Mouse (Mus musculus) lung, postnatal 36 days (tissue): ENCODE measurements at regions not wholly inside any gene's neighbourhood (a gene's known extent, or its start where the extent isn't known, plus 50 kb on each side); places are given as distances from the start of the nearest gene placed in this dataset.

ENCODE experiments used
- DNase-seq: peaks from one replicate; pipeline ENCODE4 v3.0.0; 2022; ENCODE audit warnings: mixed read lengths

DNA sequence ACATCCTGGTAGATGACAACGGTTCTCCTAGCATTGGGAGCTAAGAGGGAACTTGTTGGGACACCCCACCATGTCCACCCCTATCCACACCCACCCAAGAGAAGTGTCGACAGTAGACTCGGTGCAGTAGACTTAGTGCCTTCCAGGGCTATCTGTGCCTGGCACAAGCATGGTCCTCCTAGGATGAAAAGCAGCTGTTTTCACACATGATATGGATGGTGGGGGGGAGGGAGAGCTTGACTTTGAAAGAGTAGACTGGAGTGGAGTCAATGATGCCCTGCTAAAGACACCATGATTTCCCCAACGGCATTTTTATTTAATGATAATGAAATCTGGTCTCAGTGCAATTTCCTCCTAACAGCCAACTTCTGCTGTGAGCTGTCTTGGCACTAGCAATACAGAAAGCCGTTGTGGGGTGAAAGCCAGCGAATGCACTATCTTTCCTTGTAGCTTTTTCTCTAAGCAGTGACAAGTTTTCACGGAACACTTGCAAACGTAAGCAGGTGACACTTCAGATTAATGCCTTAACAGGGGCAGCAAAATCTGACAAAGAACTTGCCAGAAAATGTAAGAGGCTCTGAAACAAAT, 244.6 kb upstream of the Fn1 start:
- DNase-seq: no peak

- no peak for DNase-seq
Observed at GRCm38 (mm10) chr1:71896141-71896725, 243.2 kb upstream of the Fn1 start.

DNA sequence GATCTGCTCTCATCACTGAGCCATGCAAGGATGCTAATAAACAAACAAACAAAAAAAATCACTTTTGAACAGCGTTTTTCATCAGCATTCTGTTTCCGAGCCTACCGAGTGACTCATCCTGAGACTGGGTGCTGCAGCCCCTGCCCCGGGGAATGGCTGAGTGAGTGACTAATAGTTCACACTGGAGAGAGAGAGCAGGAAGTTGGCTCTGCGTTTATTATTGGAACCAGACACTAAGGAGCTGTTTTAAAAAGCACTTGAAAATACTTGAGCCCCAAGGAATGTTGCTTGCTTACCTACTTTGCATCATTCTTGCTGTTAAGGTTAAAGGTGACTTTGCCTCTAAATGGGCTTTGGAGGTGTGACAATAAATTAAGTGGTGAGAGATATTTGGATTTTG, 240.6 kb upstream of the Fn1 start:
- DNase-seq: peak; percentile 65

- DNase-seq: peak; percentile 11
Observed at GRCm38 (mm10) chr1:71887809-71888208, 234.8 kb upstream of the Fn1 start.

- no peak for DNase-seq
Observed at GRCm38 (mm10) chr1:71886903-71887302, 233.9 kb upstream of the Fn1 start.

DNA sequence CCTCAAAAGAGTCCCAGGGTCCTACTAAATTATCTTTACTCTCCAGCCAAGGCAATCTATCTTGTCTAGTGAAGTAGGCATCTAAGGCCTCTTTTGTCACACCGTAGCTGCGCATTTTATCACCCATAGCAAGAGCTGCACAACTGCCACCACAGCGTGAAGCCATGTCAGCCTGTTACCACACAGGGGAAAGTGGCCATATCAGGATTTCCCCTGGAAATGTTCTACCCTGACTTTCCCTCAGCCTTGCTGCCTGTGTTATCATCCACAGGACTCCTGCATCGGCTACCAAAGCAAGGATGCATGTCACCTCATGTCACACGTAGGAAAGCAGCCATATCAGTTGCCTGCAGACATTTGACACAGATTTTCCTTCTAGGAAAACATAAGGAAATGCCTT, 233.2 kb upstream of the Fn1 start:
- DNase-seq: no peak

DNA sequence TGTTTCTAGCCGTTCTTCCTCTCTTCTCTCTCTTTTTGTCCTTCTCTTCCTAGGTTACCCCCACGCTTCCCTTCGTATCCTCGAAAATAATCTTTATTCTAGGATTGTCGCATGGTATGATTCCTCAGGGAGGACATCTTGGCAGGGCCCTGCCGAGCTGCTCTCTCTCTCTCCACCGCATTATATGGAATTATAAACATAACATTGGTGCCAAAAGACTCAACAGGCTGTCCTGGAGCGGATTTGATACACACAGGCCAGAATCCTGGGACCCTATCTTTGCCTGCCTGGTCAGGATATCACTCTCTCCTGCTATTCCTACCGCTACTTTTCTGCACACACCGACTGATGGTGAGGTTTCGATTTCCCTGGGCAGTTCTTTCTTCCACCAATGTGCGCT, 228.9 kb upstream of the Fn1 start:
- DNase-seq: no peak

GRCm38 (mm10) chr1:71881191-71881590, 228.2 kb upstream of the Fn1 start:
- DNase-seq: no peak

GRCm38 (mm10) chr1:71880480-71880879, 227.5 kb upstream of the Fn1 start:
- DNase-seq: no peak

DNA sequence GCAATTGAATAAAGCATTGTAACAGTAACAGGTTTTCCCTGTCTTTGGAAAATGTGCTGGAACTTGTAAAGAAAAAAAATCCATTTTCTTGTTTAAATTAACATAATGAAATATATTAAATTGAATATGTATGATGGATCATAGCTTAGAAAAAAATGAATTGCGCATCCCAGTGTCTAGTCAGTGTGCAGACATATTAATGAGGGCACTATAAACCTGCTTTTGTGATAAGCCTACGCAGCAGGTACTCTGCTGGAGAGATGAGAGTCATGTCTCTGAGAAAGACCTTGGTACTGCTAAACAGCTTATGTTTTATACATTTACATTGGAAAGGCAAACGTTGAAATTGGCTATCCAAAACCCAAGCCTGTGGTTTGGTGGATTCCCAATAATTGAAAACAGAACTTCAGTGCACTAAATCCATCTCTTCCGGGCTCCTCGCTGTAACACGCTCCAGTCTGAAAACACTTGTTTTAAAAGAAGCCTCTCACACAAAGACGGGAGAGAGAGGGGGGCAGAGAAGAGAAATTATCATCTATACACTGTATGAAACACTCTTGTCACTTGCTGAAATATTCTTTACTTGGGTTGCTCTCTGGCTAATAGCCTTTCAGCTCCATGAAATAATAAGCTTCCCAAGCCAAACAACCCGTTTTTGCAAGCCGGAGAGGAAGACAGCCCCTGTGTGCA, 223.9 kb upstream of the Fn1 start:
- no peak for DNase-seq

GRCm38 (mm10) chr1:71874037-71874436, 221.0 kb upstream of the Fn1 start:
- DNase-seq: no peak

GRCm38 (mm10) chr1:71865670-71866069, 212.7 kb upstream of the Fn1 start:
- DNase-seq: no peak

DNA sequence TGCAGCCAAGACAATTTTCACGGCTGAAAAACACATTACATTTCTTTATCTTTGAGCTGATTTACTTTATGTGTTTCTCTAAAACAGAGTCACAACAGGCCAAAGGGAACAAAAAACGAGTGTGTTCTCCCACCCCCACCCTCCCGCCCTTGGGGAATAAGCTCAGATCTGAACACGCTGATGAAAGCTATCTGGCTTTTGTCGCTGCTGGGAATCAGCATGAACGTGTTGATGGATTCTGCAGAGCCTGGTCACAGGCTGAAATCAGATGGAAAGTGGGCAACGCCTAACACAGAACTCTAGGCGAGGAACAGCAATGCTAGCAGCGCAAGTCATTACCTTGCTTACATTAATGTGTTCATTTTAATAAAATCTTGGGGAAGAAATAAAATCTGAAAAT, 211.7 kb upstream of the Fn1 start:
- DNase-seq: no peak

- DNase-seq: no peak
Observed at GRCm38 (mm10) chr1:71853212-71853611, 200.2 kb upstream of the Fn1 start.

DNA sequence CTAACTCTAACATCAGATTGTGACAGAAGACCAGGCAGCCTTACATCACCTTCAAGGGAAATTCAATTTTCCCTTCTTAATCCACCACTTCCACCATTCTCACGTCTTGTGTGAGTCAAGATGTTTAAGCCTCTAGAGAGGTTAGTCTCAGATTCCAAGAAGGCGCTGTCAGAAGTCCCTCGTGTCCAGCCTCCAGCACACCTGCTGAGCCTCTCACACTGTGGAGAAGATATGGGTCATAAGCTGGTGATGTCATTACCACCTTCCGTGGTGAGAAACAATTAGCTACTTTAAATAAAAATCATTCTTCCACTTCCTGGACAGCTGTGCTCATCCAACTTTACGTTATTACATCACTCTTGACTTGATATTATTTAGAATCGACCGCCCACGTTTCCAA, 198.3 kb upstream of the Fn1 start:
- DNase-seq: no peak

DNA sequence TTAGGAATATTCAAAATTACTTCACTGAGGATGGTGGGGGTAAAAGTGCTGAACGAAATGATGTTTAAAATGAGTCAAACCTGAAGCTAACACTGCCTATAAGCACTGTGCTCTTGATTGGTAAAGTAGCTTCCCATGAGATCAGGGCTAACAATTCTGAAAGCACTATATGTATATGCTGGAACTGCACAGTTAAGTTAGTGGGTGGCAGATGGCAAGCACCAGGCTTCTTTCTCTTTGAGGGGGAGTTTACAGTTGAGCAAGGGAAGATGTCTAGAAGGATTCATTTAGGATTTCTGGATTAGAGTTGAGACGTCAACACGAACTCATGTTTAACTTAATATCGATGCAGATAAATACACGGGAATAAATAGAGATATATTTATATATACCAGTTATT, 195.7 kb upstream of the Fn1 start:
- DNase-seq: no peak

DNA sequence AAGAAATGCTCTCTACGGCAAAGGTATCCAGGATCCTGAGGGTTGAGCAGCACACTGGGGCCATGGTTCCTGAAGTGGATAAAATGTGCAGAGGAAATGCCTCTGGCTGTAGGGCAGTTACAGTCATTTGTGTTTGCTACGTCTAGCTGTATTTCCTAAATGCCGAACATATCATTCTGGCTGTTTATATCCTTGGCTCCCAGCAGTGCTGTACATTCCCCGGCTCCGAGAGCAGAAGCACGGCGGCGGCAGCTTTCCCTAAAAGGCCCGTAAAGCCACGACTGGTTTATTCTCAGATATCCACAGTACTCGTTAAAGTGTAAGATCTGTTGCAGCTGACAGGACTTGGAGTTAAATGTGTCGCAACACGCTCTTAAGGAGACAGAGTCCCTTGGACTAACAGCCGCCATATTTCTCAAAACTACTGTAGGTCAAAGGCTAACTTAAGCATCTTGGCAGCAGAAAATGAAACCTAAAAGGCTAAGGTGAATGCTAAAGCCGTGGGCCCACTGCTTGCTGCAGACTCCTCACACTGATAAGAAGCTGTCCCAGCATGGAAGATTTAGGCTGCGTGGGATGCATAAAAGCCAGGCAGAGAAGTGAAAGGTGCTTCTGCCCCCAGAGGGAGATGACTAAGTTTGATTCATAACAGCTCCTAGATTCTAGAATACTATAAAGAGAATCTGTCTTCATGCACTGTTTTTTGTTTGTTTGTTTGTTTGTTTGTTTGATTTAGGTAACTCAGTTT, 192.1 kb upstream of the Fn1 start:
- peak; percentile 4 for DNase-seq

DNA sequence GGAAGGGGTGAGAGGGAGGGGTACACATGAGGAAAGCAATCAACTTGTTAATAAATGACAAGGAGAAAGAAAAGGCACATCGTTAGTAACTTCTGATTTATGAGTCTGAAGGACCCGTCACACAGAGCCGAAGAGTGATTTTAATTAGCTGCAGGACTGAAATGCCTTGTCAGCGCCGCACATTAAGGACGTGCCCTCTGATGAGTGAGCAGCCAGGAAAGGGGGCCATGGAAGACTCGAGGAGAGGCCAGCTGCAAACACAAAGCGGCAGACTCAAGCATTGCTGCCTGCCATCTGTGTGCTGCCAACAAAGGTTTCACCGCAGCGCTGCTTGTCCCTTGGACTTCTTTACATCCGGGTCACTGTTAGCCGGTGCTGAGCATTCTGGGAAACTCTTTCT, 184.8 kb upstream of the Fn1 start:
- peak; percentile 2 for DNase-seq

DNA sequence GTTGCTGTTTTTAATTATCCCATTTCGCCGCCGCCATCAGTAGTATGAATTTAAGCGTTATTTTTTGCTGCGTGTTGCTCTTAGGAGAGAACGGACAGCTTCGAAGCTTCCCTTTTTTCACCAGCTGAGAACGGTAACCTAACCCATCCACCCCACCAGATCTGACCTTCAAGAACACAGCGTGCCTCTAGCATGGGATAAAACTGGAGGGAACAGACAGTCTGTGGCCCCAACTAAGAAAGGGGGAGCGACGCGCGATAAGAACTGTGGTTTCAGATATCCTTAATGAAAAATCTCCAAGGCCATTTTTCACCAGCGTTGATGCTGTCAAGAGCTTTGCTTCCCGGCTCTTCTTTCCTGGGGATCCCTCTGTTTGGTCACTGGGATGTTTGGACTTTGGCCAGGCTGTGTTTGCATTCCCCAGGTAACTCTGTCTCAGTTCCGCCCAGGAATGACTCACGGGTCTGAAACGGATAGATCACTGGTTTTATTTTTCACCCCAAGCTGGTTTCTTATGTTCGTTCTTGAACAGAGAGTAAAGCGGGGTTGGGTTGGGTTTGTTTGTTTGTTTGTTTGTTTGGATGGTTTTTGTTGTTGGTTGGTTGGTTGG, 184.1 kb upstream of the Fn1 start:
- DNase-seq: peak; percentile 21

DNA sequence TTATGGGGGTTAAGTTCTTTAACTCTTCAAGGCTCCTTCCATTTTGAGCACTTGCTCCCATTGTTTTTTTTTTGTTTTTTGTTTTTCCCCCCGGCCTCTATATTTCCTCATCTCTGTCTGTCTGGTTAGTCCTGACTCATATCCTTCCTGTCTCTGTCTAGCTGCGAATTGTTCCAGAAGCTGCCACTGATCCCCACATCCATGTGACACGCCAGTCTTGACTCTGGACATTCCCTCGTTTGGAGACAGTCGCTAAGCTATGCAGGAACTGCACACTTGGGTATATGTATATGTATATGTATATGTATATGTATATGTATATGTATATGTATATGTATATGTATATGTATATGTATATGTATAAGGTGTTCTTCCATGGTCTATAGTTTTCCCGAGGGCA, 177.4 kb upstream of the Fn1 start:
- no peak for DNase-seq

GRCm38 (mm10) chr1:71824410-71824809, 171.4 kb upstream of the Fn1 start:
- no peak for DNase-seq

GRCm38 (mm10) chr1:71822123-71822522, 169.1 kb upstream of the Fn1 start:
- DNase-seq: no peak

DNA sequence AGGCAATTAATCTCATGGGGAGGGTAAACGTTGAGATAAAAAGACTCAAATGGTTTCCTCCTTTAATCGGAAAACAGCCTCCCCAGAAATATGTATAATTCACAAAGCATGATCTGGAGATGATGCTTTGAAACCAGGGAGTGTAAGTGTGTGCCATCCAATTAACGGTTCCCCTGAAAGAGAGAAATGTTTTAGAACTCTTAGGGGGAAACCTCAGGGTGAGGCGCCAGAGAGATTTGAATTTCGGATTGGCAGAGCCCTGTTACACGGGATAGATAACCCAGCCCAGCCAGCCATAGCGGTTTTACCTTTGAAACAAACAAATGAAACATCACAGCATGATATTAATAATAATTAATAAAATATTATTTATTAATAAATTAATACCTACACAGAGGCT, 168.1 kb upstream of the Fn1 start:
- DNase-seq: no peak

DNA sequence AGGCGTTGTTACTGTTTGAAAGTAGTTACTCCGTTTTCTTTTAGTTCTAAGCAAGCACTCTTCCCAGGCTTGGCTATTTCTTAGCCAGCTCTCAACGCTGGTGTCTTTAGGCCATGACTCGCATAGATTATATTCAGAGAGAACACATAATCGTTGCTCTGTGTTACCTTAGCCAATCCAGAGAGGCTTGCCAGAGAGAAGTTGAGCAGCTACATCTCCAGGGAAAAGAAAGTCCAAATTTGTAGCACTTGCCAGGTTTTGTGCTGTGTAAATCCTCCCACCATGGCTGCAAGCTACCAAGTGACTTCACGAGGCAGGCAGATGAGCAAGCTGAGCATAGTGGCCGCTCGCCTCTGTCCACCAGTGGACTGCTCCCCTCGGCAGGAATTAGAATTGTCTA, 163.3 kb upstream of the Fn1 start:
- DNase-seq: no peak
